Mouse (Mus musculus) midbrain, embryonic 16.5 days (tissue): ENCODE measurements at regions not wholly inside any gene's neighbourhood (a gene's known extent, or its start where the extent isn't known, plus 50 kb on each side); places are given as distances from the start of the nearest gene placed in this dataset.
"Not testable (repeated sequence)": the region's sequence is repeated elsewhere in the genome, so short reads cannot be mapped to it uniquely, and the experiment has no call there.

ENCODE experiments used
- ATAC-seq: fragments of 200-750 bp; cut with Nextera tagmentation; 2 replicates; pipeline ENCODE4 v1.8.0; 2017; ENCODE audit warnings: moderate TSS enrichment
- H3K27ac ChIP-seq: fragments of 300-500 bp; sonication (generic); 2 replicates; pipeline ENCODE4 v1.5.1; 2014; ENCODE audit warnings: mild to moderate bottlenecking, low read length, mixed read lengths
- H3K27me3 ChIP-seq: fragments of 300-500 bp; sonication (generic); 2 replicates; pipeline ENCODE4 v1.6.1; 2014; ENCODE audit warnings: low read depth, low read length, mixed read lengths; ENCODE audit not compliant: control insufficient read depth, insufficient read depth
- H3K36me3 ChIP-seq: fragments of 300-500 bp; sonication (generic); 2 replicates; pipeline ENCODE4 v1.6.1; 2014; ENCODE audit warnings: mild to moderate bottlenecking, low read length, moderate library complexity, mixed read lengths; ENCODE audit not compliant: control insufficient read depth, insufficient read depth
- H3K4me1 ChIP-seq: fragments of 300-500 bp; sonication (generic); 2 replicates; pipeline ENCODE4 v1.6.1; 2014; ENCODE audit warnings: mild to moderate bottlenecking, low read length, mixed read lengths; ENCODE audit not compliant: control insufficient read depth, insufficient read depth
- H3K4me2 ChIP-seq: fragments of 300-500 bp; sonication (generic); 2 replicates; pipeline ENCODE4 v1.6.1; 2014; ENCODE audit warnings: mild to moderate bottlenecking, low read length, mixed read lengths
- H3K4me3 ChIP-seq: fragments of 300-500 bp; sonication (generic); 2 replicates; pipeline ENCODE4 v1.5.1; 2014; ENCODE audit warnings: low read depth, mild to moderate bottlenecking, low read length, moderate library complexity, mixed read lengths
- H3K9ac ChIP-seq: fragments of 300-500 bp; sonication (generic); 2 replicates; pipeline ENCODE4 v1.6.1; 2014; ENCODE audit warnings: low read depth, low read length, mixed read lengths
- H3K9me3 ChIP-seq: fragments of 300-500 bp; sonication (generic); replicated peaks from 2 replicates; pipeline ENCODE4 v1.6.1; 2014; ENCODE audit warnings: mild to moderate bottlenecking, low read length, mixed read lengths; ENCODE audit not compliant: control insufficient read depth, poor library complexity, severe bottlenecking
- WGBS: fragments of 180-500 bp; shearing (Covaris S2); extraction: QIAGEN DNeasy Blood & Tissue Kit; methylation state at CpG from one replicate; pipeline ENCODE4 v1.1.7; 2014; 5-methylcytosine and 5-hydroxymethylcytosine counted together

GRCm38 (mm10) chr3:126122323-126123259 lies 184.2 kb upstream of the Ugt8a start:
- ATAC-seq = no peak
- H3K4me1 ChIP-seq = no peaks in the 10 kb centered on the region
- H3K36me3 ChIP-seq = no peaks in the 10 kb centered on the region
- H3K4me2 ChIP-seq = no peak overlapping the region
- no peak overlapping the region for H3K9ac ChIP-seq
- WGBS = 76% methylated on average over 2 of the region's 2 CpGs
- no peaks in the 10 kb centered on the region for H3K27me3 ChIP-seq
- H3K4me3 ChIP-seq = no peak overlapping the region
- H3K9me3 ChIP-seq = no peaks in the 10 kb centered on the region
- no peak overlapping the region for H3K27ac ChIP-seq

- no peaks in the 10 kb centered on the region for H3K4me1 ChIP-seq
- no peak for ATAC-seq
- H3K27me3 ChIP-seq = no peaks in the 10 kb centered on the region
- H3K36me3 ChIP-seq = no peaks in the 10 kb centered on the region
- H3K4me2 ChIP-seq = no peak overlapping the region
- WGBS = 76% methylated on average over 1 of the region's 1 CpGs
- H3K9me3 ChIP-seq = no peaks in the 10 kb centered on the region
- H3K9ac ChIP-seq = no peak overlapping the region
- no peak overlapping the region for H3K27ac ChIP-seq
- no peak overlapping the region for H3K4me3 ChIP-seq
Measured at GRCm38 (mm10) chr3:126166542-126166941, 196.9 kb upstream of the Arsj start.

- H3K4me3 ChIP-seq = no peak overlapping the region
Measured at GRCm38 (mm10) chr3:126209024-126209423, 154.5 kb upstream of the Arsj start.

DNA sequence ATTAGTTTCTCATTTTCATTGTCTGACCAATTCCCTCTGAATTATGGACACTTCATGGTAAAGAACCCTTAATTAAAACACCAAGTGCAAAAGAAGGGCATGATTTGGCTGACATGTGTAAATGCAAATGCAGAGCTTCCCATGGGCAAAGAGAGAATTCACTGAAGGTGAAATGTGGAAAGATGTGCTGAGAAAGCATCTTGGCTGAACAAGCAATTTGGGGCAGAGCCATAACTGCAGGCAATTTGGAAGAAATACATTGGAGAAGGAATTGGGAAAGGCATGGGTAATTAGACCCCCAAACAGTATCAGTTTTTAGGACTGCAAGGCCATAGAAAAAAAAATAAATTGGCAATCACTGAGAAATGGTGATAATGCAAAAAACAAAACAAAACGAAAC lies 153.3 kb upstream of the Arsj start:
- Histone ChIP-seq H3K4me2 (no peak overlapping the region), H3K9ac (no peak overlapping the region), H3K36me3 (no peaks in the 10 kb centered on the region), H3K27ac (no peak overlapping the region), H3K4me3 (no peak overlapping the region), H3K27me3 (no peaks in the 10 kb centered on the region), H3K4me1 (no peaks in the 10 kb centered on the region), H3K9me3 (no peaks in the 10 kb centered on the region; the same call in 1 of the 2 replicates)
- no peak for ATAC-seq
- 67% methylated on average over 1 of the region's 1 CpGs for WGBS

More at GRCm38 (mm10) chr3:126209024-126209423, 154.5 kb upstream of the Arsj start:
- H3K9ac ChIP-seq = no peak overlapping the region
- H3K27ac ChIP-seq = no peak overlapping the region
- no peaks in the 10 kb centered on the region for H3K4me1 ChIP-seq
- WGBS = 89% methylated on average over 3 of the region's 3 CpGs
- no peaks in the 10 kb centered on the region for H3K9me3 ChIP-seq
- H3K27me3 ChIP-seq = no peaks in the 10 kb centered on the region
- no peak overlapping the region for H3K4me2 ChIP-seq
- no peaks in the 10 kb centered on the region for H3K36me3 ChIP-seq
- ATAC-seq = no peak

GRCm38 (mm10) chr3:126227575-126227974 lies 135.9 kb upstream of the Arsj start:
- Histone ChIP-seq H3K27me3 (no peaks in the 10 kb centered on the region), H3K9ac (no peak overlapping the region), H3K27ac (no peak overlapping the region), H3K4me2 (no peak overlapping the region), H3K4me3 (no peak overlapping the region), H3K4me1 (no peaks in the 10 kb centered on the region), H3K36me3 (no peaks in the 10 kb centered on the region), H3K9me3 (no peaks in the 10 kb centered on the region)
- ATAC-seq = no peak
- 94% methylated on average over 4 of the region's 4 CpGs for WGBS

DNA sequence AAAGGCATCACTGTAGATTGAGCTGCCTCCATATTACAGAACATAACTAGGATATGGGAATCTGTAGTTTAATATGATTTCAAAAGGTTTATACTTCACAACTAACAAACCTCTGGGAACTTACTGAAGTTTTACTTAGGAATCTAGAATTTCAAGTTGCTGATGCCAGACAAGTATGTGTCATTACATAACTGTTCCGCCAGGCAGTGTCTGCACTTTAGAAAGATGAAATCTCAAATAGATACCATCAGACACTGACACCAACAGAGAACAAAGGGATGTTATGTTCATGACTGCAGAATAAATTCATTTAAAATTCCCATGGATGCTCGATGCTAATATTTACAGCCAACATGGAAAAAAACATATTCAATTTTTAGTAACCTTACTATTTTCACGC lies 117.7 kb upstream of the Arsj start:
- H3K4me1 ChIP-seq = no peaks in the 10 kb centered on the region
- ATAC-seq = no peak
- H3K4me2 ChIP-seq = no peak overlapping the region
- H3K27ac ChIP-seq = no peak overlapping the region
- 77% methylated on average over 3 of the region's 3 CpGs for WGBS
- no peak overlapping the region for H3K4me3 ChIP-seq
- H3K9ac ChIP-seq = no peak overlapping the region
- H3K27me3 ChIP-seq = no peaks in the 10 kb centered on the region
- H3K9me3 ChIP-seq = no peaks in the 10 kb centered on the region
- no peaks in the 10 kb centered on the region for H3K36me3 ChIP-seq

- WGBS = 91% methylated on average over 8 of the region's 8 CpGs
- no peak overlapping the region for H3K27ac ChIP-seq
- H3K9me3 ChIP-seq = no peaks in the 10 kb centered on the region
- H3K9ac ChIP-seq = no peak overlapping the region
- no peaks in the 10 kb centered on the region for H3K4me1 ChIP-seq
- ATAC-seq = no peak
- H3K27me3 ChIP-seq = no peaks in the 10 kb centered on the region
- H3K4me3 ChIP-seq = no peak overlapping the region
- no peaks in the 10 kb centered on the region for H3K36me3 ChIP-seq
- no peak overlapping the region for H3K4me2 ChIP-seq
Measured at GRCm38 (mm10) chr3:126261270-126261669, 102.2 kb upstream of the Arsj start.

DNA sequence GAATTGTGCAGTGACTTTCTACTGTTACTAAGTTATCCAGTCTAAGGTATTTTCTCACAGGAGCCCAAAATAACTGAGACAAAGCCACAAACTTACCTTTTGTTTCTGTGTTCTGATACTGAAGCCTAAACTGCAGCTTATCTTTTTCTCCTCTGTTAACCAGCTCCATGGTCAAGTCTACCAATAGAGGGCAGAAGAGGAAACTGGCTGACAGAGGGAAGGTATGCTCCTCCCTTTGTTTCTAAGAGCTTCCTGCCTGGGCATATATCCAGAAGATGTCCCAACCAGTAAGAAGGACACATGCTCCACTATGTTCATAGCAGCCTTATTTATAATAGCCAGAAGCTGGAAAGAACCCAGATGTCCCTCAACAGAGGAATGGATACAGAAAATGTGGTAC lies 91.5 kb upstream of the Arsj start:
- H3K36me3 ChIP-seq, H3K27ac ChIP-seq, H3K4me1 ChIP-seq, H3K4me3 ChIP-seq, H3K9ac ChIP-seq, H3K9me3 ChIP-seq, H3K27me3 ChIP-seq, H3K4me2 ChIP-seq, ATAC-seq: not testable (repeated sequence)

- Histone ChIP-seq H3K4me1 (no peaks in the 10 kb centered on the region), H3K9me3 (no peaks in the 10 kb centered on the region), H3K36me3 (no peaks in the 10 kb centered on the region), H3K27ac (no peak overlapping the region), H3K9ac (no peak overlapping the region), H3K27me3 (no peaks in the 10 kb centered on the region), H3K4me3 (no peak overlapping the region), H3K4me2 (no peak overlapping the region)
- 89% methylated on average over 3 of the region's 3 CpGs for WGBS
- ATAC-seq = no peak
Measured at GRCm38 (mm10) chr3:126273566-126273965, 89.9 kb upstream of the Arsj start.
